Mouse (Mus musculus) small intestine, adult 2 months (tissue): ENCODE data around the gene Spata31d1b.

ENCODE experiments used
- CTCF ChIP-seq: fragments of 200-500 bp; IDR thresholded peaks from 2 replicates; pipeline ENCODE4 v1.5.1; 2012; ENCODE audit warnings: low read depth, mild to moderate bottlenecking, control low read depth, inconsistent platforms, low read length, moderate library complexity, mixed read lengths; ENCODE audit not compliant: insufficient replicate concordance, insufficient read length; ENCODE audit errors: extremely low read depth
- POLR2A ChIP-seq: fragments of 200-500 bp; IDR thresholded peaks from 2 replicates; pipeline ENCODE4 v1.6.1; 2012; ENCODE audit warnings: low read depth, mild to moderate bottlenecking, control low read depth, inconsistent platforms, low read length, moderate library complexity

DNA sequence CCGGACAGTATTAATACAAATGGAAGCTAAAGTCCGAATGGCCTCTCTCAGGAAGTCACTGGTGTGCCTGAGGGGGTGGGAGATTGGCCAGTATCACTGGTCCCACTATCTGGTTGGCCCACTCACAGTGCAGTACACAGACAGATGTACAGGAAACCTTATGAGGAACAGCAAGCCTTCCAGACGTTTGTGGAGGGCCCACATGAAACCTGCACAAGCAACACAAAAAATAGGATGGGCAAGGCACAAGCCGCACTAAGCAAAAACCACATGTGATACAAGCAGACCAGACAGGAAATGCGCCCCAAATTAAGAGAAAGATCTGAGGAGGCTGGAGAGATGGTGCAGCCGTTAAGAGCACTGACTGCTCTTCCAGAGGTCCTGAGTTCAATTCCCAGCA, 39.8 kb upstream of the Spata31d1b start:
- TF ChIP-seq POLR2A, result no peak
- TF ChIP-seq CTCF, result no peak
